Mouse (Mus musculus): ENCODE data around the gene Klhl21.

- no peak for TF ChIP-seq CTCF (IDR thresholded peaks at IDR 0.05)
- TF ChIP-seq EP300 (IDR thresholded peaks at IDR 0.05; ENCODE audit: insufficient read depth, low read depth, low read length), result no peak
Observed at GRCm38 (mm10) chr4:152026751-152027508, 18.3 kb downstream of the Klhl21 start.
